Mouse (Mus musculus): ENCODE data around the gene 4930426L09Rik. TPM values are rescaled to one million over a fixed set of nuclear protein-coding genes. Genes with fewer than 3 reads are reported as not detected.

4930426L09Rik gene
- polyA plus RNA-seq, 1 experiment, result 0.47 TPM

DNA sequence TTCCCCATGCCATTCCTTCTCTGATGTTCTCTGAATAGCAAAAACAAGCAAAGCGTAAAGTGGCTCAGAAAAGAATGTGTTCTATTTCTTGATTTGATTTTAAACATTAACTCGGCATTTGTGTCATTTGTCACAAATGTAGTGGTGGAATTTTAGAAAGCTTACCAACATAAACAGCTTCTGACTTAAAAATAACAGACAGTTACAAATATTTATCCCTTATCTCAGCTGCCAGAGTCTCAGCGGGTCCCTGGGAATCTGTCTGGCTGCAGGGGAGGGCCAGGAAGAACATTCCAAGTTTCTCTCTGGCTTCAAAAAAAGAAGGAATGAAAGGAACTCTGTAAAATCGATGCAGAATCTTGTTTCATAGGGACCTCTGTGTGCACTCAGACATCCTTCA lies 39.3 kb downstream of the 4930426L09Rik start:
- no peak overlapping the region for H3K4me3 ChIP-seq (replicated peaks; ENCODE audit: extremely low read depth, low read depth, low read length)
- WGBS, result 21% methylated on average over 4 of the region's 4 CpGs
- no peak for TF ChIP-seq CTCF (IDR thresholded peaks at IDR 0.05; ENCODE audit: insufficient read depth, low read length)
- no peak for TF ChIP-seq POLR2A (IDR thresholded peaks at IDR 0.05; ENCODE audit: borderline replicate concordance, extremely low read depth, low read depth, low read length)
- no peak for DNase-seq
- peaks cover 4% of the 10 kb centered on the region; the same call in 1 of the 2 replicates for H3K4me1 ChIP-seq (ENCODE audit: control insufficient read depth, insufficient read depth, low read length)

DNA sequence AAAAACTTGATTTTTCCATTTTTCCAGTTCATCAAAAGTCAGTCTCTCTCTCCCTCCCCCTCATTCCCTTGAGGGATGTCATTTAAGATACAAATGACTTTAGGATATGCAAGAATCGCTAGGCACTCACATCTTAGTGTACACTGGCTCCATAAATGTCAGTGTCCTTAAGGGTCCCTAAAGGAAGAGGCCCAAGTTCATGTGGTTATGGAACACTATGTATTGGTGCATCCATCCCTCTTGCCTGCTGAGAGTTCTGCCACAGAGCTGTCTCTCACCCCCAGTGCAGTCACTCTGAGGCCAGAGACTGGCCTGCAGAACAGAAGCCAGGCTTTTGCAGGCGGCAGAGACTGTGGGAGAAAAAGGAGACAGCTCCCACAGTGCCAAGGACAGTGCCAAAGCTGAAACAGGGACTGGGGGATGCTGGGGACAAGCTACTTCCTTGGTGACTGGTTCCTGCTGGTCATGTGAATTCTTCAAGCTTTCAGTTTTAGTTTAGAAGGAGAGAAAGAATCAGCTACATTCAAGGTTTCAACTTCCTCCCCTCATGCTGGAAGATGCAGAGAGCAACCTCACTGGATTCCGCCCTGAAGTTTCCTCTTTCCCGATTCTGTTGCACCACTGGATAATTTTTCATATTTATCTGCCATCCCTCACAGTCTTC lies 39.9 kb downstream of the 4930426L09Rik start:
- H3K4me3 ChIP-seq (replicated peaks; ENCODE audit: extremely low read depth, low read depth, low read length), result no peak overlapping the region
- H3K4me1 ChIP-seq (ENCODE audit: control insufficient read depth, insufficient read depth, low read length), result peaks cover 4% of the 10 kb centered on the region; the same call in 1 of the 2 replicates
- 39% methylated on average over 4 of the region's 4 CpGs for WGBS
- TF ChIP-seq POLR2A (IDR thresholded peaks at IDR 0.05; ENCODE audit: borderline replicate concordance, extremely low read depth, low read depth, low read length), result no peak
- TF ChIP-seq CTCF (IDR thresholded peaks at IDR 0.05; ENCODE audit: insufficient read depth, low read length), result no peak
- no peak for DNase-seq

DNA sequence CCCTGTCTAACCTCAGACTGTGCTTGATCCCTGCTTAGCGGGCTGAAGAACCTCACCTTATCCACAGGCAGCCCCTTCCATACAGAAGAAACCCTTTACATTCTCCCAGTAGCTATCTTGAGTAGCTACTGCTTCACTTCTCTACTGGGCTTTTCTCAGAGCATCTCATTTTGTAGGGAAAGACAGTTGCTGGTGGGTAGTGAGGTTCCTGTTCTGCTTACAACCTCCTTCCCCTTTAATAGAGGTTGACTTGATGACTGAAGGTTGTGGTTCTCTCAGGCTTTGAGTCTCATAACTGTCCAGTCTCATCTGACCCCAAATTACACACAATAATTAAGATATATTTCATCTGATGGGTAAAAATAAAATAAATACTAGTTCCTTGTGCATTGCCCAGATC lies 50.1 kb downstream of the 4930426L09Rik start:
- TF ChIP-seq POLR2A (IDR thresholded peaks at IDR 0.05; ENCODE audit: borderline replicate concordance, extremely low read depth, low read depth, low read length) (no peak), CTCF (IDR thresholded peaks at IDR 0.05; ENCODE audit: insufficient read depth, low read length) (no peak)
- Histone ChIP-seq H3K4me3 (replicated peaks; ENCODE audit: extremely low read depth, low read depth, low read length) (no peak overlapping the region), H3K4me1 (ENCODE audit: control insufficient read depth, insufficient read depth, low read length) (no peaks in the 10 kb centered on the region; the same call in 1 of the 2 replicates)
- WGBS, result 83% methylated on average over 1 of the region's 1 CpGs
- DNase-seq, result no peak

DNA sequence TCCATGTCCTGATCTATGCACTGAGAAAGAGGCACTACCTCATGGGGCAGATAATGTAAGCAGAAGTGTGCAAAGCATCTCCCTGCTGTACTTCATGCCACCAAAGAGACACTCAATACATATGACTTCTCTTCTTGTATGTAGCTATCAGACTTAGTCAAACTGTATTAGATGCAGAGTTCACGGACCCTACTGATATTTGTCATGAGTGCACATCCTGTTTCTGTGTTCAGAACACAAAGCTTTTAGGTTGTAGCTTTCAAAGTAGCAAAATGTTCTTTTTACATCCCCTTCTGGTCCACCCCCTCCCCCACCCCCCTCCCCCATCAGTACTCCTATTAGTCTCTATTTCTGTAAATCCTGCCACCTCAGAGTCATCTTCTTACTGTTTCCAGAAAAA lies 51.2 kb downstream of the 4930426L09Rik start:
- WGBS, result 69% methylated on average over 1 of the region's 1 CpGs
- Histone ChIP-seq H3K4me1 (ENCODE audit: control insufficient read depth, insufficient read depth, low read length) (no peaks in the 10 kb centered on the region; the same call in 1 of the 2 replicates), H3K4me3 (replicated peaks; ENCODE audit: extremely low read depth, low read depth, low read length) (no peak overlapping the region)
- DNase-seq, result no peak
- TF ChIP-seq POLR2A (IDR thresholded peaks at IDR 0.05; ENCODE audit: borderline replicate concordance, extremely low read depth, low read depth, low read length) (no peak), CTCF (IDR thresholded peaks at IDR 0.05; ENCODE audit: insufficient read depth, low read length) (no peak)

Other genes starting within 250 kb of the 4930426L09Rik start
- 6.9 and 9.5 TPM in 2 replicates for gene Pip4k2a, start 217 bp upstream of the 4930426L09Rik start, polyA plus RNA-seq (2012; rRNA removed)
- gene Armc3, start 201.0 kb downstream of the 4930426L09Rik start, polyA plus RNA-seq (2012; rRNA removed), result 1.0 TPM in 2 replicates